Mouse (Mus musculus) embryonic facial prominence, embryonic 12.5 days (tissue): ENCODE measurements around the gene Fam71e2. TPM values are rescaled to one million over a fixed set of nuclear protein-coding genes. Genes with fewer than 3 reads are reported as not detected.

Source experiments
- ATAC-seq: fragments of 200-750 bp; cut with Nextera tagmentation; 2 replicates; pipeline ENCODE4 v1.8.0; 2017; ENCODE audit not compliant: insufficient number of reproducible peaks, insufficient read depth, low FRiP score, low TSS enrichment
- H3K27ac ChIP-seq: fragments of 300-500 bp; sonication (generic); 2 replicates; pipeline ENCODE4 v1.5.1; 2016; ENCODE audit warnings: mild to moderate bottlenecking
- H3K27me3 ChIP-seq: fragments of 300-500 bp; sonication (generic); 2 replicates; pipeline ENCODE4 v1.6.1; 2016; ENCODE audit warnings: mild to moderate bottlenecking, moderate library complexity
- H3K36me3 ChIP-seq: fragments of 300-500 bp; sonication (generic); 2 replicates; pipeline ENCODE4 v1.6.1; 2016; ENCODE audit warnings: mild to moderate bottlenecking
- H3K4me1 ChIP-seq: fragments of 300-500 bp; sonication (generic); 2 replicates; pipeline ENCODE4 v1.6.1; 2016
- H3K4me2 ChIP-seq: fragments of 300-500 bp; sonication (generic); replicated peaks from 2 replicates; pipeline ENCODE4 v1.6.1; 2016; ENCODE audit warnings: mild to moderate bottlenecking, moderate library complexity
- H3K4me3 ChIP-seq: fragments of 300-500 bp; sonication (generic); 2 replicates; pipeline ENCODE4 v1.5.1; 2016; ENCODE audit warnings: mild to moderate bottlenecking
- H3K9ac ChIP-seq: fragments of 300-500 bp; sonication (generic); 2 replicates; pipeline ENCODE4 v1.6.1; 2016; ENCODE audit warnings: mild to moderate bottlenecking, moderate library complexity
- H3K9me3 ChIP-seq: fragments of 300-500 bp; sonication (generic); 2 replicates; pipeline ENCODE4 v1.6.1; 2016; ENCODE audit warnings: mild to moderate bottlenecking, moderate library complexity
- WGBS: fragments of 180-500 bp; shearing (Covaris S2); methylation state at CpG from one replicate; pipeline ENCODE4 v1.1.7; 2016; 5-methylcytosine and 5-hydroxymethylcytosine counted together
- polyA plus RNA-seq: library from polyadenylated mRNA; unstranded; fragments of >200 nt; fragmentation: Nextera tagmentation; extraction: Ambion mirVana; gene quantifications from 2 replicates; pipeline ENCODE4 v1.2.1, GENCODE M21; 2016

The Fam71e2 gene
- polyA plus RNA-seq, 1 experiment from 2014 or later, result not detected

DNA sequence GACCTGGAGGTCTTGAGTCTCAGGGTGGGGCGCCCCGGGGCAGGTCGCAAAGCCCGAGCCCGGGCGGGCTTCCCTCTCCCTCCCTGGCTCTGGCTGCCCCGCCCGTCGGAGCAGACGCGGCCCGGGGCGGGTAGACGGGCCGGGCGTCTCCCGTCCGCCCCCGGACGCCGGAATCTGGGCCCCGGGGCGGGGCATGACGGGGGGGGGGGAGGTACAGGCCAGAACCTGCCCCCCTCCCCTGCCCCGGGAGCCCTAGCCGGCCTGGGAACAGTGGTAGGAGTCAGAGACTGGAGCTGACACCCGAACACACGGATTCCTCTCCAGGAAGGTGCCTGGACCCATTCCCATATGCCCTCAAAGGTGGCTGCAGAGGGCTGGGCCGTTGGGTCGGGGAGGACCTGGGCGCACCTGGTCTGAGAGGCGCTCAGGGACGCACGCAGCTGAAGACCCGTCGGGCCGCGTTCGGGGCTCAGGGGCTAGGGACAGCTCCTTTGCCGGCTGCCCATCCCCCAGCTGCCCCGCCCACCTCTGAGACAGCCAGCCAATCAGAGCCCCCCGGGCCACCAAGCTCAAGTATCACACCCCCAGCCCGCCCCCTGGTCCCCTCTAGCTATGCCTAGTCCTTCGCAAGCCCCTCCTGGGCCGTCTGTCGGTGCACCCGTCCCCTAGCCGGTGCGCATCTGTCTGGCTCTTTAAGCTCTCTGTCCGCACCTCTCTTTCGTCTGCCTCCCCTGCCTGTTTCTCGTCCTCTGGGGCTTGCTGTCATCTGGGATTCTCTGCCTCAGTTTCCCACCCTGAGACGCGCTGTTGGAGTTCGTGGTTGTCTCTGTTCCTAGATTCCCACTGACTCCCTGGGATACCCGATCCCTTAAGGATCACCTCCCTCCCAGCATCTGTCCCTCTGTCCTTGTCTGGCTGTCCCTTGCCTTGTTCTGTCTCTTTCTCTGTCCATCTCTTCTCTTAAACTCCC lies 6.0 kb upstream of the Fam71e2 start:
- Histone ChIP-seq H3K4me1 (peaks cover 14% of the 10 kb centered on the region; the same call in 1 of the 2 replicates), H3K9ac (peak overlapping the region; percentile 7; the same call in 1 of the 2 replicates), H3K4me2 (peak overlapping the region; percentile 46), H3K36me3 (no peaks in the 10 kb centered on the region), H3K9me3 (no peaks in the 10 kb centered on the region), H3K27ac (no peak overlapping the region; the same call in 1 of the 2 replicates), H3K27me3 (peaks cover 49% of the 10 kb centered on the region), H3K4me3 (peak overlapping the region; percentile 30)
- ATAC-seq, result peak; percentile 62; the same call in 1 of the 2 replicates
- 1% methylated on average over 38 of the region's 56 CpGs for WGBS

DNA sequence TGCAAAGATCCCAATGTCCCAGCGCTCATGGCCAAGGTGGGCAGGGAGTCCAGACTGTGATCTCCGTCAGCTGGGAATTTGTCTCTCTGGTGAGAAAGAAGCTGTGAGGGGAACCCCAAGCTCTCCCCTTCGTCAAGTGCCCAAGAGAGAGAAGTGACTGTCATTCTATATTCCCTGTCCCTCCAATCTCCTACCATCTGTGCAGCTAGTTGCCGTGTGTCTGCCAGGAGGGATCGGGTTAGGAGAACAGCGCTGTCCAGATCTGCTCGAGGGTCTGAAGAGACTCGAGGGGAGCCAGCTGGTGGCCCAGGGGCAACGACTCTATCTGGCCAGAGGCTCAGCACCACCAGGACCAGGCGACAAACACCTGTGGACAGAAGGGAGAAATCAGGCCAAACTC lies 5.0 kb upstream of the Fam71e2 start:
- WGBS, result 46% methylated on average over 10 of the region's 10 CpGs
- no peak for ATAC-seq
- H3K27me3 ChIP-seq, result peaks cover 49% of the 10 kb centered on the region

DNA sequence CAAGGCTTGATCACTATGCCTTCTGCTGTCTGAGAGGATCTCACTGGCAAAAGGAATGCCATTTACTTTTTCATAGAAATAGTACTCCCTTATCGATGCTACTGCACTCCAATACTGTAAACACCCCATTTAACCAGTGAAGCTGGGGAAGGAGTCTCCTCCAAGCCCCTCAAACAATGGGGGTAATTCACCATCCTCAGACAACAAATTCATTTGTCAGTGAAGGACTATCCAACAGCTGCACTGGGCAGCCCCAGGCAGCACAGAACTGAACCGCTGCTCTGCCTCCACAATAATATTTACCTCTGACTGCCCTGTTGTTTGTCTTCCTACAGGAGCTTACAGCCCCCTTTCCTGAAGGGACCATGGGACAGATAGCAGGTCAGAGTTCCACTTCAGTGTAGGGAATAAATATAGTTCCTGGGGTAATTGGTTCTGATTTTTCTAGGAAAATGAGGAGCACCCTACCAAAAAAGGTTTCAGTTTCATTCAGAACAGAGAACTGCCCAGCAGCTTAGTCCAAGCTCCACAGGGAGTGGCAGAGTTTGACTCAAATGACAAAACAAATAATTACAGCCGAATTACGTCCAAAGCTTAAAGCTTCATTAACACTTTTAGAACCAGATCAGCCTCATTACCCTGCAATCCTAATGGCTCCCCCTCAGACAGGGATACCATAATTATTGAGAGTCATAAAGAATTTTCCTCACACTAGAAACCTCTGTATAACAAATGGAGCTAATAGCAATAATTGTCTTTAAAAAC lies 6.0 kb downstream of the Fam71e2 start:
- no peak for ATAC-seq
- no peaks in the 10 kb centered on the region for H3K9me3 ChIP-seq
- no peak overlapping the region for H3K9ac ChIP-seq
- no peak overlapping the region for H3K4me2 ChIP-seq
- WGBS, result 11% methylated on average over 4 of the region's 4 CpGs
- H3K4me3 ChIP-seq, result no peak overlapping the region
- no peak overlapping the region for H3K27ac ChIP-seq
- H3K36me3 ChIP-seq, result no peaks in the 10 kb centered on the region
- H3K4me1 ChIP-seq, result peaks cover 4% of the 10 kb centered on the region
- 0 out of 2 replicates have a peak, but pooled peaks cover 2% of the 10 kb centered on the region for H3K27me3 ChIP-seq

More for the DNA sequence above, 5.0 kb upstream of the Fam71e2 start:
- no peaks in the 10 kb centered on the region for H3K9me3 ChIP-seq
- H3K4me2 ChIP-seq, result no peak overlapping the region
- H3K4me3 ChIP-seq, result no peak overlapping the region
- H3K9ac ChIP-seq, result no peak overlapping the region
- peaks cover 14% of the 10 kb centered on the region; the same call in 1 of the 2 replicates for H3K4me1 ChIP-seq
- no peaks in the 10 kb centered on the region for H3K36me3 ChIP-seq
- no peak overlapping the region for H3K27ac ChIP-seq

DNA sequence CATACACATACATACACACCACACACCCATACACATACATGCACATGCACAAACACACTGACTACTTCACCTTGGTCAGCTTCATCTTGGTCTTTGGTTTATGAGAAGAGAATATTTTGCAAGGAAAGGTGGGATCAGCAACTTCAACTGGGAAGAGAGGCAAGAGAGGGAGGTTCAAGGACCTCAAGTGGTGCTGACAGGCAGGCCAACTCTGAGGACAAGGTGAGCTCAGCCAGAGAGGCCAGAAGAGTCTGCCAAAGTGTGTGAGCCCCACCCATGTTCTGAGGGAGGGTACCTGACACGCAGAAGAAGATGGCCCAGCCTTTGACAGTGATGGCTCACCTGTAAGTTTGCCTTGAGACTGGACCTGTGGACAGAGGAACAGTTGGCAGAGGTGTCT lies 11.4 kb downstream of the Fam71e2 start:
- Histone ChIP-seq H3K36me3 (no peaks in the 10 kb centered on the region), H3K27me3 (no peaks in the 10 kb centered on the region), H3K9ac (no peak overlapping the region), H3K27ac (no peak overlapping the region), H3K9me3 (no peaks in the 10 kb centered on the region), H3K4me1 (no peaks in the 10 kb centered on the region; the same call in 1 of the 2 replicates), H3K4me2 (no peak overlapping the region), H3K4me3 (no peak overlapping the region)
- WGBS, result 44% methylated on average over 1 of the region's 1 CpGs
- ATAC-seq, result no peak

DNA sequence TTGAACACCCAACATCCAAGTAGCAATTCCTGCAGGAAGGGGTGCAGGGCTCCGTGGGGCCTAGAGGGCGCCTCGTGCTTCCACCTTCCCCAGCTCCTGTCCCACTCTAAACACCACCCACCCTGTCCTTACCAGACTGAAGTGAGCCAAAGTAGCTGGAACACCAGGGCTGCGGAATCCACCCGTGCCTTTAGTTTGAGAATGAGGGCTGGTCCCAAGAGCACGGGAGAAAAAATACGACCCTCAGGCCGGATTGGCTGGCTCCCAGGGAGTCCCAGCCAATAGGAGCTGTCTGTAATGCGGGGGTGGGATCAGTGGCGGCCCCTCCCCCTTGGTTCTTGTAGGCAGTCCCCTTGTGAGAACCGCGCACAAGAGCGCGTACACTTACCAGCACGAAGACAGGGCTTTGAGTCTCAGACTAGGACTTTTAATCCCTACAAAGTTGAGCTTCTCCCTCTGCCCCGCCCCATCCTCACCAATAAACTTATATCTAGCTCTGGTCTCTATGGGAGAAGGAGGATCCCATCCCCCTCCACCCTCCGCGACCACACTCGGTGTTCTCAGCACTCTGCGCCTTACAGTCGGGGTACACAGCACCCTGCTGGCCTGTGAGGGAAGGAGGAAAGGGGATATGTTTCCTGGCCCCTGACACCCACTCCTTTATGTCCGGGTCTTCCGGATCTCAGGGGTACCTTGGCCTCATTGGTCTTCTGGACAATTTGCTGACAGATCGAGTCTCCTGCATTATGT lies 18.1 kb downstream of the Fam71e2 start, which contains the start of gene Cox6b2:
Gene Cox6b2 (minus strand): TSS at position 274 of the 750 bp plus-strand sequence.
- Histone ChIP-seq H3K4me2 (peak within 1 kb of the TSS; percentile 47), H3K27ac (peak within 1 kb of the TSS; percentile 86), H3K36me3 (no peaks in the 10 kb centered on the region), H3K9me3 (no peaks in the 10 kb centered on the region), H3K4me1 (peaks cover 10% of the 10 kb centered on the region; the same call in 1 of the 2 replicates), H3K27me3 (no peaks in the 10 kb centered on the region), H3K9ac (peak within 1 kb of the TSS; percentile 19; the same call in 1 of the 2 replicates), H3K4me3 (peak within 1 kb of the TSS; percentile 43)
- peak; percentile 92 for ATAC-seq
- 3% methylated on average over 24 of the region's 24 CpGs for WGBS

DNA sequence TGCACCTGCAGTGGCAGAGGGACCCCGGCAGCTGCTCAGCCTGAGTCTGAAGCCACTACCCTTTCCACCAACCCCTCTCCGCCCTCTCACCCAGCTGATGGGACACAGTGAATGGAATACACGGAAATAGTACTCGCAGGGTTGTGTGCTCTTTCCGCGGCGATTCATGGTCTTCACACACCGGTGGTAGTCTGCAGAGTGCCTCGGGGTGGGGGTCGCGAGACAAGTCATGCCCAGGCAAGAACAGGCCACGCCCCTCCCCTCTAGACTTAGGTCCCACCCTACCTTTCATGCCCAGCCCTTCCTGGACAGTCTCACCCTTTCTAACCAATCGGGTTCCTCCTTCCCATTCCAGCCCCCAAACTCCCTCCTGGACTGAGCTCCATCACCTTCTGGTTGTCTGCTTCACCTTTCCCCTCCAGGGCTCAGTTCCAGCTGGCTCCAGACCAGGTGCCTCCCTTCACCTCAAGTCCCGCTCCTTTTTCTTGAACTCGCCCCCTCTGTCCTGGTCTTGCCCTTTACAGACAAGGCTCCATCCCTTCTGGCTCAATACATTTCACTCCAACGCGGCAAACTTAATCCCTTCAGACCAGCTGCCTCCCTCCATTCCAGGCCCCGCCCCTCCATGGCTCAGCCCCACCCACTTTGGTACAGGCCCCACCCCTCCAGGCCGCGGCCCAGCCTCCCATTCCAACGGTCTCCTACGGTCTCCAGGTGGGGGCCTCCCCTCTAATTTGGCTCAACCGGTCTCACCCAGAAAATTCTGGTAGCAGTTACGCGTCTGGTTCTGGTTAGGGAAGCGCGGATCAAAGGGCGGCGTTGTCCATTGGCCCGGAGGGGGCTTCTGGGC lies 18.9 kb downstream of the Fam71e2 start:
- H3K9ac ChIP-seq, result peak overlapping the region; percentile 19; the same call in 1 of the 2 replicates
- H3K27ac ChIP-seq, result peak overlapping the region; percentile 86
- H3K36me3 ChIP-seq, result peaks cover under 1% of the 10 kb centered on the region; the same call in 1 of the 2 replicates
- peaks cover 10% of the 10 kb centered on the region; the same call in 1 of the 2 replicates for H3K4me1 ChIP-seq
- peak overlapping the region; percentile 47 for H3K4me2 ChIP-seq
- peak overlapping the region; percentile 43 for H3K4me3 ChIP-seq
- no peaks in the 10 kb centered on the region for H3K9me3 ChIP-seq
- peak; percentile 70 for ATAC-seq
- WGBS, result 2% methylated on average over 30 of the region's 30 CpGs
- no peaks in the 10 kb centered on the region for H3K27me3 ChIP-seq

DNA sequence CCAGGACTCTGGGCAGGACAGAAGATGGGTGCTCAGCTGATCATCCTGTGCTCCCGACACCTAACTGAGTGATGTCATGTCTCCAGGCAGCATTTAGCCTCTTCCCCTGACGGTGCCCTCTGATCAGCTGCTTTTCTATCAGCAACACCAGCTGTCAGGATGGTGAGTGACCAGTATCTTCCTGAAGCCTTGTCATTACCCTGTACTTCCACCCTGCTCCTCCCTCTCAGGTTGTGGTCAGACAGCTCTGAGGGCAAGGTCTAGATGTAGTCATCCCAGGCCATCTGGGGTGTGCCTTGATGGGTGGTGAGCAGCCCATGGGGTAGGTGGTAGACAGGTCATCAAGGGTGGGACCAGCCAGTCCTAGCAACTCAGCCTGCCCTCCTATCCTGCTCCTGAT lies 21.9 kb downstream of the Fam71e2 start:
- no peak for ATAC-seq
- WGBS, result 78% methylated on average over 2 of the region's 2 CpGs
- no peak overlapping the region for H3K4me2 ChIP-seq
- no peak overlapping the region for H3K9ac ChIP-seq
- H3K9me3 ChIP-seq, result no peaks in the 10 kb centered on the region
- H3K4me3 ChIP-seq, result no peak overlapping the region
- H3K4me1 ChIP-seq, result peaks cover 10% of the 10 kb centered on the region; the same call in 1 of the 2 replicates
- peaks cover 27% of the 10 kb centered on the region for H3K36me3 ChIP-seq
- H3K27ac ChIP-seq, result no peak overlapping the region
- H3K27me3 ChIP-seq, result no peaks in the 10 kb centered on the region

DNA sequence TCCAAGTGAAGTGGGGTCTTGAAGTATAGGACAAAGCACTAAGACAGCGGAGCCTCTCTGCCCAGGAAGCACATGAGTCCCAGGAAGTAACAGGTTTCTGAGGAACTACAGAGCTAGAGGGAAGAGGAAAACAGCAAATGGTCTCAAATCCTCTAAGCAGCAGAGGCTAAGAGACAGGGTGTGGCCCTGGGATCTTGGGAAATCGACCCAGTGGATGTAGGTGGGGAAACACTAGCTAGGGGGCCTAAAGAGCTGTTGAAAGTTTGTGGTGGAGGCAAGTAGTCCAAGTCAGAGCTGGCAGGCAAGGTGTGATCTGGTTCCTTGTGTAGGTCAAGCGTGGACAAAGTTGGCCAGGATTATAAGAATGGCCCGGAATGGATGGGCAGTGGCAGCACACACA lies 22.8 kb downstream of the Fam71e2 start:
- Histone ChIP-seq H3K4me2 (no peak overlapping the region), H3K27me3 (no peaks in the 10 kb centered on the region), H3K27ac (no peak overlapping the region), H3K4me3 (no peak overlapping the region), H3K9ac (no peak overlapping the region), H3K36me3 (peaks cover 35% of the 10 kb centered on the region), H3K9me3 (no peaks in the 10 kb centered on the region), H3K4me1 (peaks cover 10% of the 10 kb centered on the region; the same call in 1 of the 2 replicates)
- 75% methylated on average over 4 of the region's 4 CpGs for WGBS
- no peak for ATAC-seq

DNA sequence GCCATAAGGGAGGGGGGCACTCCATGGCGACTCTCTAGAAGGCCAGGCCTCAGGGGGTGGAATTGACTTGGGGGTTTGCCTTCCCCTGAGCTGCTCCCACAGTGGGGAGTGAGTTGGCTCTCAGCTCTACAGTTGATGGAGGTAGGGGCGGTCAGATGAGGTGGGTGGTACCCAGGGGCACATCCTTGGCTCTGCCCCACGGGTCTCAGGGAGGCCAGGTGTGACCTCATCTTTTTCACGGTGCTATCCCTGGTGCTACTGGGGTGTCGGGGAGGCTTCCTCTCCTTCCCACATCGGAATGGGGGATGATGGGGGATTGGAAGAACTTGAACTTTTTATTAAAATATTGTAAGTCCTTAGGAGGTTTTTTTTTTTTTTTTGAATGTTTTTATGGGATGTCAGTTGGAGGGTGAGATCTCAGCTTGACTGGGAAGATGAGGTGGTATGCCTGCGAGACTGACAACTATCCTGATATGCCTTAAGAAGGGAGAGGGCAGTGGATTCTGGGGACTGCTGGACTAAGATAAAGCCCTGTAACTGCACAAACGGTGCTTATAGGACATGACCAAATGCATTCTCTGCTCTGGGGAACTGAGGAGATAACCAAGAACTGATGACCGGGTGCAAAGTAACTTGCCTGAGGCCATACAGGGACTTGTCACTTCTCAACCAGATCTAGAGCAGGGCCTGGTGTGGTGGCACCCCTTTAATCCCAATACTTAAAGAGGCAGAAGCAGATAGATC lies 23.8 kb downstream of the Fam71e2 start:
- H3K9me3 ChIP-seq, result no peaks in the 10 kb centered on the region
- H3K27me3 ChIP-seq, result no peaks in the 10 kb centered on the region
- no peak overlapping the region for H3K27ac ChIP-seq
- H3K4me1 ChIP-seq, result peaks cover 14% of the 10 kb centered on the region; the same call in 1 of the 2 replicates
- H3K4me2 ChIP-seq, result no peak overlapping the region
- 72% methylated on average over 9 of the region's 9 CpGs for WGBS
- H3K9ac ChIP-seq, result no peak overlapping the region
- no peak overlapping the region for H3K4me3 ChIP-seq
- no peak for ATAC-seq
- H3K36me3 ChIP-seq, result peaks cover 45% of the 10 kb centered on the region
